Mouse (Mus musculus): ENCODE data around the gene Calm4.

DNA sequence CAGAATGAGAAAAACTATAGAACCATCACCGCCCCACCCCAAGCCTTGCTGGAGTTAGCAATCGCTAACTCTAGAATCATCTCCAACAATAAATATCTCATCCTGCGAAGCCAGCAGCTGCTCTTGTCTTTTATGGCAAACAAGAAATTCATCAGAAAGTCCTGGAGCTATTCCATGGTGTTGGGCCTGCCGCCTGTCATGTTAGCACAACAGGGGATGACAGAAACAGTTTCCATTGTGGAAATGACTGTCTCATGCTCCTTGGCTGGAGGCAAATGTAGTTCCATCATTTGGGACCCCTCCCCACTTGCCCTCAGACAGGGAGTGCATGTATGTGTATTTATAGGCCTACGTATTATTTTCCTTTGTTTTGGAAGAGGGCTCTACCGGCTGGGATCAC lies 38.9 kb downstream of the Calm4 start:
- no peak for TF ChIP-seq CHD2 (IDR thresholded peaks at IDR 0.05; ENCODE audit: low read depth, low read length)
- TF ChIP-seq HCFC1 (IDR thresholded peaks at IDR 0.05; ENCODE audit: borderline replicate concordance, insufficient read depth, low read length) = no peak
- no peak for TF ChIP-seq ZNF384 (IDR thresholded peaks at IDR 0.05; ENCODE audit: low read depth, low read length)
